Mouse (Mus musculus) liver, embryonic 12.5 days (tissue): Measurements from ENCODE around the gene Nfia. TPM values are rescaled to one million over a fixed set of nuclear protein-coding genes. Genes with fewer than 3 reads are reported as not detected.

ENCODE experiments used
- ATAC-seq: fragments of 200-750 bp; cut with Nextera tagmentation; 2 replicates; pipeline ENCODE4 v1.8.0; 2017; ENCODE audit warnings: moderate number of reproducible peaks, mild to moderate bottlenecking, moderate library complexity
- H3K27ac ChIP-seq: fragments of 300-500 bp; sonication (generic); 2 replicates; pipeline ENCODE4 v1.5.1; 2016; ENCODE audit warnings: mild to moderate bottlenecking
- H3K27me3 ChIP-seq: fragments of 300-500 bp; sonication (generic); replicated peaks from 2 replicates; pipeline ENCODE4 v1.6.1; 2016; ENCODE audit warnings: mild to moderate bottlenecking, moderate library complexity
- H3K36me3 ChIP-seq: fragments of 300-500 bp; sonication (generic); 2 replicates; pipeline ENCODE4 v1.6.1; 2016; ENCODE audit warnings: mild to moderate bottlenecking, moderate library complexity
- H3K4me1 ChIP-seq: fragments of 300-500 bp; sonication (generic); 2 replicates; pipeline ENCODE4 v1.6.1; 2016
- H3K4me2 ChIP-seq: fragments of 300-500 bp; sonication (generic); 2 replicates; pipeline ENCODE4 v1.6.1; 2016; ENCODE audit warnings: mild to moderate bottlenecking, moderate library complexity
- H3K4me3 ChIP-seq: fragments of 300-500 bp; sonication (generic); 2 replicates; pipeline ENCODE4 v1.5.1; 2016; ENCODE audit warnings: mild to moderate bottlenecking, moderate library complexity
- H3K9ac ChIP-seq: fragments of 300-500 bp; sonication (generic); 2 replicates; pipeline ENCODE4 v1.6.1; 2016; ENCODE audit warnings: mild to moderate bottlenecking, moderate library complexity
- H3K9me3 ChIP-seq: fragments of 300-500 bp; sonication (generic); replicated peaks from 2 replicates; pipeline ENCODE4 v1.6.1; 2016; ENCODE audit warnings: mild to moderate bottlenecking, moderate library complexity
- WGBS: fragments of 180-500 bp; shearing (Covaris S2); methylation state at CpG from one replicate; pipeline ENCODE4 v1.1.7; 2016; ENCODE audit not compliant: insufficient replicate concordance; 5-methylcytosine and 5-hydroxymethylcytosine counted together
- polyA plus RNA-seq: library from polyadenylated mRNA; unstranded; fragments of >200 nt; fragmentation: Nextera tagmentation; extraction: Ambion mirVana; gene quantifications from 2 replicates; pipeline ENCODE4 v1.2.1, GENCODE M21; 2016

Gene Nfia
- polyA plus RNA-seq, 1 experiment from 2014 or later, result 3.8 TPM

- Histone ChIP-seq H3K9me3 (no peaks in the 10 kb centered on the region), H3K4me1 (peaks cover 3% of the 10 kb centered on the region; the same call in 1 of the 2 replicates), H3K36me3 (no peaks in the 10 kb centered on the region), H3K9ac (no peak overlapping the region), H3K27ac (no peak overlapping the region), H3K27me3 (no peaks in the 10 kb centered on the region; the same call in 1 of the 2 replicates), H3K4me3 (no peak overlapping the region), H3K4me2 (no peak overlapping the region)
- ATAC-seq, result no peak
- WGBS, result 75% methylated on average over 3 of the region's 3 CpGs
These were observed 78.5 kb downstream of the Nfia start for GRCm38 (mm10) chr4:97850991-97851390.

- H3K27me3 ChIP-seq, result no peaks in the 10 kb centered on the region; the same call in 1 of the 2 replicates
- 76% methylated on average over 5 of the region's 5 CpGs for WGBS
- ATAC-seq, result no peak
- H3K9ac ChIP-seq, result no peak overlapping the region
- no peak overlapping the region for H3K4me3 ChIP-seq
- H3K4me2 ChIP-seq, result no peak overlapping the region
- H3K27ac ChIP-seq, result no peak overlapping the region
- no peaks in the 10 kb centered on the region for H3K36me3 ChIP-seq
- H3K4me1 ChIP-seq, result peaks cover 3% of the 10 kb centered on the region; the same call in 1 of the 2 replicates
- H3K9me3 ChIP-seq, result no peaks in the 10 kb centered on the region
These were observed 79.2 kb downstream of the Nfia start for GRCm38 (mm10) chr4:97851698-97852097.

DNA sequence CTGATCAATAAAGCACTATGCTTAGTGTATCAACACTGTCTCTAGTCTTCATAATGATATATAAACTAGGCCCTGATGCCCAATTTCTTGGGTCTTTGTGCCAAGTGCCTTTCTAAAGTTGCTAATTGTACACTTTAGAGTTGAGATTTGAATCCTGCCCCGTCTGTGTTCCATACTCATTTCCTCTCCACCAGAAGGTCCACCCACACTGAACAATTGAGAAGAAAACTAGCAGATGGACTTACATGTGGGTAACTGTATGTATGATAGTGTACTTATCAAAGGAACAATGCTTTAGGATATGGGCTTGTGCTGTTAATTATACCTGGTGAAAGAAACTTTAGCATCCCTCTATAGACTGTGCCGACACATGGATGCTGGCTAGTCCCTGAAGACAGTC lies 80.1 kb downstream of the Nfia start:
- WGBS, result 68% methylated on average over 2 of the region's 2 CpGs
- H3K9me3 ChIP-seq, result no peaks in the 10 kb centered on the region
- no peak overlapping the region for H3K27ac ChIP-seq
- no peak overlapping the region for H3K4me2 ChIP-seq
- no peaks in the 10 kb centered on the region for H3K36me3 ChIP-seq
- no peaks in the 10 kb centered on the region; the same call in 1 of the 2 replicates for H3K27me3 ChIP-seq
- H3K4me1 ChIP-seq, result peaks cover 3% of the 10 kb centered on the region; the same call in 1 of the 2 replicates
- no peak overlapping the region for H3K9ac ChIP-seq
- no peak overlapping the region for H3K4me3 ChIP-seq
- ATAC-seq, result no peak

GRCm38 (mm10) chr4:97854779-97855178 lies 82.2 kb downstream of the Nfia start:
- 55% methylated on average over 4 of the region's 4 CpGs for WGBS
- ATAC-seq, result no peak
- no peak overlapping the region for H3K27ac ChIP-seq

DNA sequence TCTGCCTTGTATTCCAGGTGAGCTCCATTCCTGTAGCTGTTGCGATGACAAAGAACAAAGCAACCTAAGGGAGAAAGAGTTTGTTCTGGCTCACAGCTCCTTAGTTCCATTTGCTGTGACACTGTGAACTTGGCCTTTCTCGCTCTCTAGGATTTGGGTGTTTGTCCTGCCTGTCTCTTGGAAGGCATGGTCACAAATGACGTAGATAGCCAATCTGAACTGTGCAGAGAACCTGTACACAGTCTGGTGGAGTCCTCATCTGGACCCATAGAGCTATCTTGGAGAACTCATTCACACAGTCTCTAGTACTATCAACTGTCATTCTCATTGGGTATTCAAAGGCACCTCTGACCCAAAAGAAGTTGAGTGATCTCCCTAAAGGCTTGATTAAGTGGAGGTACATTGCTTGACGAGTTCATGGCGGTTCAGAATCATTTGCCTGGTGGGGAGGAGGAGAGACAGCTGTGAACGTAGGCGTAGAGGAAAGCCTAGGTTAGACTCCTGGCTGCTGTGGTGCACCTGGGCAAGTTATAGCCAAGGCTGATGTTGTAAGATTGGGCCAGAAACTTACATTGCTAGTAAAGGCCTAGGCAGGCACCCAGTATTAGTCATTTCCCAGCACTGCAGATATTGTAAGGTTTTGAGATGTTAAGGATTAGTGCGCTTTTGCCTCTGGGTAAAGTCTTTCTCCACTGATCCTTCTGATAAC lies 83.3 kb downstream of the Nfia start:
- Histone ChIP-seq H3K27me3 (no peaks in the 10 kb centered on the region), H3K27ac (no peak overlapping the region), H3K4me1 (peaks cover 3% of the 10 kb centered on the region; the same call in 1 of the 2 replicates), H3K9me3 (no peaks in the 10 kb centered on the region), H3K36me3 (no peaks in the 10 kb centered on the region), H3K9ac (no peak overlapping the region), H3K4me3 (no peak overlapping the region), H3K4me2 (no peak overlapping the region)
- WGBS, result 70% methylated on average over 8 of the region's 8 CpGs
- no peak for ATAC-seq

More at GRCm38 (mm10) chr4:97854779-97855178, 82.2 kb downstream of the Nfia start:
- H3K9me3 ChIP-seq, result no peaks in the 10 kb centered on the region
- no peak overlapping the region for H3K4me2 ChIP-seq
- no peaks in the 10 kb centered on the region for H3K27me3 ChIP-seq
- no peaks in the 10 kb centered on the region for H3K36me3 ChIP-seq
- no peak overlapping the region for H3K4me3 ChIP-seq
- H3K4me1 ChIP-seq, result peaks cover 3% of the 10 kb centered on the region; the same call in 1 of the 2 replicates
- H3K9ac ChIP-seq, result no peak overlapping the region

DNA sequence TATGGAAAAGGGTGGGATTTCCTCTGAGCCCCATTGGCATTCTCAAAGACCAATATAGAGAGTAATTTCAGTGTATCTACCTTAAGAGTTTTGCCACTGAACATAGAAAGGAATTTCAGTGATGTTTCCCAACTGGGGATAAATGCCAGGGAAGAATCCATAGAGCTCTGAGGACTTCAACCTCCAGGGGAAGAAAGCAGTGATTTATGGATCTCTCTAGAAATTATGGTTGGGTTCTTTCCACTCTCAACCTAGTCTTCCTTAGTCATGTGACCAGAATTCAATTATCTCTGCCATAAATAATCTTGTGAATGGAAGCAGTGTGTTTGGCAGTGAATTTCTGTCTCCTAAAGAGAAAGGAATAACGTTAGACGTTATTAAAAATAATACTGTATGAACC lies 85.0 kb downstream of the Nfia start:
- 54% methylated on average over 2 of the region's 2 CpGs for WGBS

GRCm38 (mm10) chr4:97859431-97859830 lies 86.9 kb downstream of the Nfia start:
- H3K36me3 ChIP-seq, result no peaks in the 10 kb centered on the region
- no peak overlapping the region for H3K4me2 ChIP-seq
- no peak for ATAC-seq
- peaks cover 3% of the 10 kb centered on the region; the same call in 1 of the 2 replicates for H3K4me1 ChIP-seq
- no peak overlapping the region for H3K4me3 ChIP-seq
- H3K27ac ChIP-seq, result no peak overlapping the region
- H3K27me3 ChIP-seq, result no peaks in the 10 kb centered on the region
- no peaks in the 10 kb centered on the region for H3K9me3 ChIP-seq
- WGBS, result 62% methylated on average over 4 of the region's 4 CpGs
- no peak overlapping the region for H3K9ac ChIP-seq

More for the DNA sequence above, 85.0 kb downstream of the Nfia start:
- Histone ChIP-seq H3K9ac (no peak overlapping the region), H3K27ac (no peak overlapping the region), H3K4me3 (no peak overlapping the region), H3K4me2 (no peak overlapping the region), H3K27me3 (no peaks in the 10 kb centered on the region), H3K4me1 (peaks cover 3% of the 10 kb centered on the region; the same call in 1 of the 2 replicates), H3K9me3 (no peaks in the 10 kb centered on the region), H3K36me3 (no peaks in the 10 kb centered on the region)
- no peak for ATAC-seq

- ATAC-seq, result no peak
- no peak overlapping the region for H3K9ac ChIP-seq
- H3K9me3 ChIP-seq, result no peaks in the 10 kb centered on the region
- 64% methylated on average over 3 of the region's 3 CpGs for WGBS
- no peak overlapping the region for H3K27ac ChIP-seq
- no peak overlapping the region for H3K4me2 ChIP-seq
- no peaks in the 10 kb centered on the region for H3K27me3 ChIP-seq
- no peaks in the 10 kb centered on the region for H3K36me3 ChIP-seq
- peaks cover under 1% of the 10 kb centered on the region; the same call in 1 of the 2 replicates for H3K4me1 ChIP-seq
- no peak overlapping the region for H3K4me3 ChIP-seq
These were observed 87.8 kb downstream of the Nfia start for GRCm38 (mm10) chr4:97860376-97860775.

DNA sequence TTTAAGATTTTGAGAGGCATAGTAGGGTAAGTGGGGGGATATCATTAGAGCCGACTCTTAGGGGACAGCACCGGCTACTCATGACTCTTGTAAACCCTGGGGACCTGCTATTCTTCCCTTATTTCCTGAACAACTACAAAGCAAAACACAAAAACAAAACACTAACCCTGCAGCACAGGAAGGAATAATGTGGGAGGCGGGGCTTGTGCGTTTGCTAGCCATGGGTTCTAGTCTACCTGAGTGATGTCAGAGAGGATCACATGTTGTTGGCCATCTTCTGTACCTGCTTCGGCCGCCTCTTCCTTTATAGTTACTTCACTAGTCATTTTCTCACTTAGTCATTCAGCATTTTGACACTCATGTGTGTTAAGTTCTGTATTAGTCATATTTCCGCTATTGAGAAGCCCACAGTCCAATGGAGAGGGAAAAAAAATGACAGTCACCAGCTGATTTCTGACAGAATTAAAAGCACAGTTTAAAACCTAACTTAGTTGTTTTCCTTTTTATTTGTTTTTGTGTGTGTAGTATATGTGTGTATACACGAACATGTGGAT lies 88.3 kb downstream of the Nfia start:
- Histone ChIP-seq H3K4me1 (no peaks in the 10 kb centered on the region), H3K9ac (no peak overlapping the region), H3K9me3 (no peaks in the 10 kb centered on the region), H3K4me3 (no peak overlapping the region), H3K27ac (no peak overlapping the region), H3K36me3 (no peaks in the 10 kb centered on the region), H3K4me2 (no peak overlapping the region), H3K27me3 (no peaks in the 10 kb centered on the region)
- WGBS, result 69% methylated on average over 8 of the region's 8 CpGs
- no peak for ATAC-seq

DNA sequence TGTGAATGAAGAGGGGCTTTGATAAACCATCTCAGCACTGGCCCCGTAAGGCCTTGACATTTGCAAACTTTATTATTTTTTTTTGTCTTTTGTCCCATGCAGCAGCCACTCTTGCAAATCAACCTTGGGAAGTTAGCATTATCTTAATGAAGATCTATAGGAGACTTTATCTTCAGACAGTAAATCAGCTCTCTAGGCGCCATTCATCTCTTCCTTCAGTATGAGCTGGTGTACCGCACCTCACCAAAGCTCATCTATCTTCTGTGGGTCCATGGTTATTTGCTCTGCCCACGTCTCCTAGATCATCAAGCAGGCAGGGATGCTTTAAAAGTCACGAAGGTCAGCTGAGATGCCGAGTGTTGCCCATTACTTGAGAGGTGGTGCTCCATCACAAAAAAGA lies 89.8 kb downstream of the Nfia start:
- Histone ChIP-seq H3K9me3 (no peaks in the 10 kb centered on the region), H3K4me1 (no peaks in the 10 kb centered on the region), H3K4me2 (no peak overlapping the region), H3K9ac (no peak overlapping the region), H3K4me3 (no peak overlapping the region), H3K27ac (no peak overlapping the region), H3K36me3 (no peaks in the 10 kb centered on the region), H3K27me3 (no peaks in the 10 kb centered on the region)
- ATAC-seq, result no peak
- 70% methylated on average over 6 of the region's 6 CpGs for WGBS

DNA sequence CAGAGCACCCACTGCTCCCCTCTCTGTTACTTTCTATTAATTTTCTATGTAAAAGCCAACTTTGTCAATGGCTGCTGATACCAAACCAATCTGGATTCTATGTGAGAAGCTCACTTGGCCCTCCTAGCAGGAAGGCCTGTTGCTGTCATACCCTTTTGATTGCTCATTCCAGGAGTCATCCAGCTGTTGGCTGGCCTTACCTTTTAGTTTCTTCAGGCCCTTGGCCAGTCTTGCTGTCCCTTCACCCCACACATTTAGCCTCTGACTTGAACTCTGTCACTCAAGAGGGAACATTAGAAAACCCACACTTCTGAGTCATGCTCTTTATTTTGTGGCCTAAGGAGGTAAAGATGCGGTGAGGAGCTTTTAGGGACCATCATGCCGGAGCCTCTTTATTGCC lies 91.7 kb downstream of the Nfia start:
- H3K27ac ChIP-seq, result no peak overlapping the region
- no peaks in the 10 kb centered on the region for H3K36me3 ChIP-seq
- 0 out of 2 replicates have a peak, but pooled peaks cover 7% of the 10 kb centered on the region for H3K4me1 ChIP-seq
- no peak overlapping the region for H3K9ac ChIP-seq
- no peak overlapping the region for H3K4me3 ChIP-seq
- H3K27me3 ChIP-seq, result no peaks in the 10 kb centered on the region
- WGBS, result 73% methylated on average over 2 of the region's 2 CpGs
- no peak for ATAC-seq
- no peaks in the 10 kb centered on the region for H3K9me3 ChIP-seq
- H3K4me2 ChIP-seq, result no peak overlapping the region

- H3K9me3 ChIP-seq, result no peaks in the 10 kb centered on the region
- no peaks in the 10 kb centered on the region for H3K36me3 ChIP-seq
- H3K4me1 ChIP-seq, result 0 out of 2 replicates have a peak, but pooled peaks cover 7% of the 10 kb centered on the region
- no peak overlapping the region for H3K27ac ChIP-seq
- 61% methylated on average over 3 of the region's 3 CpGs for WGBS
- no peaks in the 10 kb centered on the region for H3K27me3 ChIP-seq
- H3K4me3 ChIP-seq, result no peak overlapping the region
- no peak overlapping the region for H3K4me2 ChIP-seq
- no peak for ATAC-seq
- no peak overlapping the region for H3K9ac ChIP-seq
These were observed 92.9 kb downstream of the Nfia start for GRCm38 (mm10) chr4:97865410-97865953.
